Mouse (Mus musculus): ENCODE measurements around the gene Gosr2. TPM values are rescaled to one million over a fixed set of nuclear protein-coding genes. Genes with fewer than 3 reads are reported as not detected.
A peak's percentile ranks its signal among the peaks of the same experiment; 100 is the strongest.

The Gosr2 gene
- total RNA-seq, 1 experiment from 2014 or later, result 82.7 TPM

DNA sequence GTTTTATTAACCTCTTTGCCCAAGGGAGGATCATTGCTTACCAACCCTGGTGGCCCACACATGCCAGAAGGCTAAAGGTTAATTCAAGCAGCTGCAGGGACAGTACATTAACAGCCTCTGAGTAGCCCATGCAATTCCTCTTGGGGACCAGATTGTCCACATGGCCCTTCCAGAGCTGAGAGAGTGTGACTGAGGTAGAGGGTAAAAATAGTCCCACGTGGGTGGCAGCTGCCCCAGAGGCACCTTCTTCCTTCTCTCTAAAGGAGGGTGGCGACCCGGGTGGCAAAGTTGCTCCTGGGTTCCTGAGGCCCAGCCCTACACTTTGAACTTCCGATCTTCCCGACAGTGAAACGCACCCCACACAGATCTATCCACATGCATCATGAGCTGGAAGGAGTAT lies 51.4 kb downstream of the Gosr2 start:
- DNase-seq, result no peak

DNA sequence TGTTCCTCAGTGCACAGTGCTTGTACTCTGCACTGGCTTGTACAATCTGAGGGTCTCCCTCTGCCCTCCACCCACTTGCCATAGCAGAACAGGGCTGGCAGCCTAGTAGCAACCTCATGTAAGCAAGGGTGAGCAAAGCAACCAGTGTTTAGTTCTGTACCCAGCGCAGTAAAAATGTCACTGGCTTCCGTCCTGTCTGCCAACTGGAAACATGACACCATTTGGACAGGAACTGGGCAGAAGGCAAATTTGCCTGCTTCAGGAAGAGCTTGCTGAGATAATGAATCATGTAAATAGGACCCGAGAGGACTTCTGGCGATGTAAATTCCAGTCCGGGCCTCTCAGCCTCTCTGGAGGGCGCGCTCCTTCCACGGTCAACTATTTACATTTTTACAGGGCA lies 52.0 kb downstream of the Gosr2 start:
- DNase-seq, result no peak

DNA sequence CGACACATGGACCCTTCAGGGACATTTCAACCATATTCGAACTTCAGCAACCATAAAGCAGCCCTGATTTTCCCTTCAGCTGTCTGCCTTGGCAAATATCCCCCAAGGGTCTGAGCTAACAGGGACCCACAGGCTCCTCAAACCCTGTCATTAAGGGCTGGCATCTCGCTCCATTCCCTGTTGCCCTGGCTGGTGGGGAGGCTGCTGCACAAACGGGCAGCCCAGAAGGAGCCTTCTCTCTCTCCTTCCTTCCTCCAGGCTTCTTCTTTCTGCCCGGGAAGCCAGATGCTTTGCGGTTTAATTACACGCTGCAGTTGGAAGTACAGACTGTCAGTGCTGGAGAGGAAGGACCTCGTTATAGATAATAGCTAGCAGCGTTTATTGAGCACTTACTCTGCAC lies 54.5 kb downstream of the Gosr2 start:
- DNase-seq, result no peak

DNA sequence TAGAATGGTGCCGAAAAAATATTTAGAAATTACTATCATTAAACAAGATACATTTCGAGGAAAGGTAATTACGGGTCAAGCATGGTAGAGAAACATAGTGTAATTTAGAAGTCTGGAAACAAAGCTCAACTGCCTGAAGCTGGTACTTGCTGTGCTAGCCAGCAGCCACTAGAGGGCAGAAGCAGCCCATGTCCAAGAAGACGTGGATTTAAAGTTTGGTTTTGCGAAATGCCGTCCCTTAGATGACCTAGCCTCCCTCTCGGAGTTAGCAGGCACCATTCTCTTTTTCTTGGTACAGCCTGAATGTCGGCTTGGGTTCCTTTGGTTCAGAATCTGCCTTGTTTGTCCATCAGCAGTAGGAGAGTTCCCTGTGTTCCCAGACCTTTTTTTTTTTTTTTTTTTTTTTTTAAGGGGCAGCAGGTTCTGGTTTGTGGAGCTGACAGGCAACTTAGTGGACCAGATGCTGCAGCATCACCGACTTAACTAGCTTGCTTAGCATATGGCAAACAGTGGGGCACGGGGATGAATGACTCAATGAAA lies 58.2 kb downstream of the Gosr2 start:
- DNase-seq, result peak; percentile 63

DNA sequence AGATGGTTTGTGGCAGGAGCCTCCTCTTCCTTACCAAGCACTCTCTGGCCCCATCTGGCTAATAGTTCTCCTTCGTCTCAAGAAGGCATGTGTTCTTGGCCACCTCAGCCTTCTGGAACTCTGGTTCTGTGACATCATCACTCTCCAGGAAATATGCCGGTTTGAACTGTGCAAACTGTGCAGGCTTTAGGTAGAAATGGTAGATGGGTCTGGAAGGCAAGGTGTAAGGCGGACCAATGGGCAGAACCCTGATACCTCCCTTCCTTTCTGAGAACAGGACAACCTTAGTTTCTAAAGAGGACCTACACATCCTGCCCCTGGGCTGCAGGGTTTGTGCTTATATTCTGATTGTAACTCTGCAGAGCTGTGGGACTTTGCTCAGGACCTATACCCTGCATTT lies 58.9 kb downstream of the Gosr2 start, which contains the start of gene Lyzl6:
Lyzl6 (minus strand) TSS at position 101 of the 400 bp plus-strand sequence.
- no peak for DNase-seq

- no peak for DNase-seq
These were observed 61.4 kb downstream of the Gosr2 start for GRCm38 (mm10) chr11:103636261-103636660.

DNA sequence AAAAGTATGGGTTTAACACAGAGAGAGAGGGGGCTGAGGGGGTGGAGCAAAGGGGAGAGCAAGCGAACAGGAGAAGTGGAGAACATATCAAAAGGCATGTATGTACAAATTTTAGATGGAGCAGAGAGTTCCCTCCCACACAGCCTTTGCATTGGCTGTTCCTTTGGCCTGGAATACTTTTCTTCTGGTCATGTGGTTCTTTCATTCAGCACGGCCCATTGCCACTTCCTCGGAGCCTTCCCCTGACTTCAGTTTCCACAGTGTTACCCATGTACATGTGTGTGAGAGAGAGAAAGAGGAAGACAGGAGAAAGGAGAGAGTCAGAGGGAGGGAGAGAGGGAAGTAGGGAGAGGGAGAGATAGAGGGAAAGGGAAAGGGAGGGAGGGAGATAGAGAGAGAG lies 62.2 kb downstream of the Gosr2 start:
- no peak for DNase-seq

GRCm38 (mm10) chr11:103634806-103635205 lies 62.9 kb downstream of the Gosr2 start:
- no peak for DNase-seq

DNA sequence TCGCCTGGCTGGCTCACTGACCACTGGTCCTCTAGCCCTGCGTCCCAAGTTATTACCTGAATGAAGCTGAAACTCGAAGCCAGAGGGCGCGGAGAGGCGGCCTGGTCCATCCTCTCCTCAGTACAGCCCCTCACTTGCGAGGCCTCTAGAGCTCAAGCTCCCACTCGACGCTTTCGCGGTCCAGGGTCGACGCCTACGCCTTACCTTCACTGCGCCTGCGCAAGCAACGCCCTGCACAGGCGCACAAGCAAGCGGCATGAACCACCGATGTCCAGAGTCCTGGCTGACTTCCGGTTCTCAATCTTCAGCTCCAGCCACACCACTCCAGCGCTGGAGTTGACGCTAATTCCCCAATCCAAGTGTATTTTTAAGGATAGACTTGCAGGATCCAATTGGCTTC lies 70.2 kb downstream of the Gosr2 start:
- no peak for DNase-seq

Other genes starting within 250 kb of the Gosr2 start
- not detected in 2 replicates for gene Lrrc37a, start 193.3 kb downstream of the Gosr2 start, total RNA-seq (2021)
- not detected in 2 replicates for gene Gm884, start 76.8 kb downstream of the Gosr2 start, total RNA-seq (2021)
- gene Lyzl6, start 59.0 kb downstream of the Gosr2 start, total RNA-seq (2021), result not detected in 2 replicates
- 0.64 TPM in 1 of 2 replicates, not detected in the other for gene Rprml, start 48.3 kb downstream of the Gosr2 start, total RNA-seq (2021)
- gene Wnt9b, start 51.9 kb upstream of the Gosr2 start, total RNA-seq (2021), result 0.12 TPM in 1 of 2 replicates, not detected in the other
- 0.15 TPM in 1 of 2 replicates, not detected in the other for gene Wnt3, start 76.3 kb upstream of the Gosr2 start, total RNA-seq (2021)

Measured in adrenal gland, postnatal 25 days (tissue).